Mouse (Mus musculus) olfactory bulb, adult 2 months (tissue): ENCODE data around the gene Mras.

Experiments used
- CTCF ChIP-seq: fragments of 200-500 bp; IDR thresholded peaks from 2 replicates; pipeline ENCODE4 v1.5.1; 2012; ENCODE audit warnings: low read depth, mild to moderate bottlenecking, low read length, moderate library complexity; ENCODE audit not compliant: insufficient read depth
- POLR2A ChIP-seq: fragments of 200-500 bp; IDR thresholded peaks from 2 replicates; pipeline ENCODE4 v1.6.1; 2012; ENCODE audit warnings: mild to moderate bottlenecking, low read depth, low read length, moderate library complexity; ENCODE audit not compliant: insufficient read depth

GRCm38 (mm10) chr9:99431346-99431745 lies 5.8 kb downstream of the Mras start:
- TF ChIP-seq CTCF (no peak), POLR2A (no peak)
